Mouse (Mus musculus) induced T-regulatory cell, adult 2 months (primary cell): ENCODE measurements around the gene Arhgef18.

ENCODE experiments used
- DNase-seq: peaks from one replicate; pipeline ENCODE4 v3.0.0-alpha.2; 2012; ENCODE audit warnings: low read depth

The Arhgef18 gene

GRCm38 (mm10) chr8:3464309-3464708, 71.5 kb downstream of the Arhgef18 start:
- DNase-seq: peak; percentile 67

DNA sequence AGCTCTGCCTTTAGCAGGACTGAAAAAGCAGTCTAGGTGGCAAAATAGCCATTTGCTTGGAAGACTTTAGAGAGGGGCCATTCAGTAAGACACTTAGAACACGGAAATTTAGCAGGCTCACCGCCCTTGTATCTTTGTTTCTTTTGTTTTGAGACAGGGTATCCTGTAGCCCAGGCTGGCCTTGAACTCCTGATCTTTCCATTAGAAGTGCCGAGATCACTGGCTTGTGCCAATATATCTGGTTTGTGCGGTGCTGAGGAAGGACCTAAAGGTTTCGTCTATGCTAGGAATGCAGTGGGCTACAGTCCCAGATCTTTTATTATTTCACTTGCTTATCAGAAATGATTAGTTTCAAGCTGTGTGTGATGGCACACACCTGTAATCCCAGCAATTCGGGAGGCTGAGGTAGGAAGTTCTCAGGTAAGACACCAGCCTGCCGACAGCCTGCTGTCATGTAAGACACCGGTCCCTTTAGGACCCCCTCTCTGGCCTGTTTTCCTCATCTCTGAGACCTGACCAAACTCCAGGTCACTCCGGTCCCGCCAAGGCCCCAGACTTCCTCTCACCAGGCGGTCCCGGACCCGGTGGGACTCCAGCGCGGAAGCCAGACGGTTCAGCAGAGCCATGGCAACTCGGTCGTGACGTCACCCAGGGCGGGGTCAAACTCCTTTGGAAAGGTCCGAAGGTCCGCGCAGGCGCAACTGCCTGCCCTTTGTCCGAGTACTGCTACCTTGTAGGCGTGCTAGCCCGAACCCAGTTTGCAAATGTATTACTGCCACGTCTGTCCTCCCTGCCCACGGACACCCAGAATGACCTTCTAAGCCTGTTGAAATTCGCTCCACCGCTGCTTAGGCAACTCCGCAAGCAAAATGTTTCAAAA, 74.4 kb downstream of the Arhgef18 start, which contains the start of gene Pex11g:
TSS of gene Pex11g (minus strand) at position 675 of the 880 bp plus-strand sequence.
- DNase-seq: peak; percentile 92

- DNase-seq: peak; percentile 24
These were observed 75.2 kb downstream of the Arhgef18 start for GRCm38 (mm10) chr8:3467886-3468545.

DNA sequence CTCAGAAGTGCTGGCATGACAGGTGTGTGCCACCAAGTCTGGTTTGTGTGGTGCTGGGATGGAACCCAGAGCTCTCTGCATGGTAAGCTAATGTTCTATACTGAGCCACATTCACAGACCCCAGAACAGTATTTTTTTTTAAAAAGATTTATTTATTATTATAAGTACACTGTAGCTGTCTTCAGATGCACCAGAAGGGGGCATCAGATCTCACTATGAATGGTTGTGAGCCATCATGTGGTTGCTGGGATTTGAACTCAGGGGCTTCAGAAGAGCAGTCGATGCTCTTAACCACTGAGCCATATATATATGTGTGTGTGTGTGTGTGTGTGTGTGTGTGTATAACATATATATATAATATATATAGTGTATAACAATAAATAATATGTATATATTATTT, 76.0 kb downstream of the Arhgef18 start:
- DNase-seq: peak; percentile 40

DNA sequence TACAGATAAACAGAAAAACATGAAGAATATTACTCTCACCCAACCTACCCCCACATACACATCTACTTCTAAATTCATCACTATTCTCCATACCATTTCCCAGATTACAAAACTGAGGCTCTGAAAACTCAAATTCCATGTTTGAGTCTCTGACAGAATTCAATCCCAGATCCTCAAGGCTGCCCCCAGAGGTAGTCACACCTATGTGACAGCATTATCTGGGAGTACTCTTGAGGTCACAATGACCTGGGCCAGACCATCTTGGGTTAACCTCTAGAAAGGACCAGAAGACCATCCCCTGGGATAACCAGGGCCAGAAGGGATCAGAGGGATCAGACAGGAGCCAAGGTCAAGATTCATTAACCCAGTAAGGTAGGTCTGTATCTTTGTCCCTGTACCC, 77.8 kb downstream of the Arhgef18 start, which contains the start of gene Tex45:
TSS of gene Tex45 (plus strand) at position 301 of the 400 bp plus-strand sequence.
- no peak for DNase-seq

GRCm38 (mm10) chr8:3475715-3476429, 83.1 kb downstream of the Arhgef18 start:
- no peak for DNase-seq

GRCm38 (mm10) chr8:3480221-3480785, 87.5 kb downstream of the Arhgef18 start:
- no peak for DNase-seq

DNA sequence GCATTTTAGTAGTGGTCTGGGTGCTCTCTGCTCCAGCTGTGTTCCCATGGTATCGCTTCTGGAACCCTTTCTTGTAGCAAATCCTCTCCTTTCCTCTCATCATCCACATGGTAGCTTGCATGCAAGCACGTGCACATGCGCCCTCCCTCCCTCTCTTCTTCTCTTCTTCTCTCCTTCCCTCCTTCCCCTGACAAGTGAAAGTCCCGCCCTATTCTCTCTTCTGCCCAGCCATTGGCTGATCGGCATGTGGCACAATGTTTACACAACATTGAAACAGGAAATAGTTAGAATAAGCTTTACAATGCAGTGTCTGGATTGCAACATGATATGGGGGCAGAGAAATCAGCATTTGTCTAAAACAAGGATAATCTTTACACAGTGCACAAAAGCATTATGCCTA, 88.8 kb downstream of the Arhgef18 start:
- peak; percentile 49 for DNase-seq

- DNase-seq: no peak
These were observed 89.5 kb downstream of the Arhgef18 start for GRCm38 (mm10) chr8:3482240-3482740.

- no peak for DNase-seq
These were observed 90.7 kb downstream of the Arhgef18 start for GRCm38 (mm10) chr8:3483546-3483945.

- DNase-seq: no peak
These were observed 92.4 kb downstream of the Arhgef18 start for GRCm38 (mm10) chr8:3485192-3485591.

- DNase-seq: peak; percentile 58
These were observed 100.4 kb downstream of the Arhgef18 start, which contains the start of gene Zfp358 for GRCm38 (mm10) chr8:3492901-3493844. Gene Zfp358, plus strand, starts transcription at chr8:3493138.

GRCm38 (mm10) chr8:3493845-3494208, 101.0 kb downstream of the Arhgef18 start:
- DNase-seq: no peak

GRCm38 (mm10) chr8:3495578-3496427, 103.0 kb downstream of the Arhgef18 start:
- DNase-seq: no peak

DNA sequence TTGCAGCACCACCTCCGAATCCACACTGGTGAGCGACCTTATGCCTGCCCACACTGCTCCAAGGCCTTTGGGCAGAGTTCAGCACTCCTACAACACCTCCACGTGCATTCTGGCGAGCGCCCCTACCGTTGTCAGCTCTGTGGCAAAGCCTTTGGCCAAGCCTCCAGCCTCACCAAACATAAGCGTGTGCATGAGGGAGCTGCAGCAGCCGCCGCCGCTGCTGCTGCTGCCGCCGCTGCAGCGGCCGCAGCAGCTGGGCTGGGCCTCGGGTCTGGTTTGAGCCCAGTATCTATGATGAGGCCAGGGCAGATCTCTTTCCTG, 103.6 kb downstream of the Arhgef18 start:
- DNase-seq: no peak

DNA sequence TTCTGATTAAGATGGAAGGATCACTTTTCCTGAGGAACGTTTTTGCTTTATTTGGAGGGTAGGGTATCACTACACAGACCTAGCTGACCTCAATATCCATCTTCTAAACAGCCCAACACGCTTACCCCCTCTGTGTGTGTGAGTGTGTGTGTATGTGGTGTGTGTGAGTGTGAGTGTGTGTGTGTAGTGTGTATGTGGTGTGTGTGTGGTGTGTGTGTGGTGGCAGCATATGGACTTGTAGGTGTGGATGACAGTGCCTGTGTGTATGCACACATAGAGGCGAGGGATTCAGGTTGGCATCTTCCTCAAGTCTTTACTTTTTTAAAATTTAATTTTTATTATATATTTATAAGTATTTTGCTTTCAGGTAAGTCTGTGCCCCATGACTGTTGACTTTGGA, 105.8 kb downstream of the Arhgef18 start:
- DNase-seq: no peak

- no peak for DNase-seq
These were observed 106.9 kb downstream of the Arhgef18 start for GRCm38 (mm10) chr8:3499751-3500150.

- peak; percentile 98 for DNase-seq
These were observed 107.7 kb downstream of the Arhgef18 start, which contains the start of gene Mcoln1 for GRCm38 (mm10) chr8:3500235-3501090. Gene Mcoln1, plus strand, starts transcription at chr8:3500457.

GRCm38 (mm10) chr8:3502217-3502616, 109.4 kb downstream of the Arhgef18 start:
- DNase-seq: no peak
